15 mouse cellular contexts compared by ENCODE assay signal in the genomic region with DNA sequence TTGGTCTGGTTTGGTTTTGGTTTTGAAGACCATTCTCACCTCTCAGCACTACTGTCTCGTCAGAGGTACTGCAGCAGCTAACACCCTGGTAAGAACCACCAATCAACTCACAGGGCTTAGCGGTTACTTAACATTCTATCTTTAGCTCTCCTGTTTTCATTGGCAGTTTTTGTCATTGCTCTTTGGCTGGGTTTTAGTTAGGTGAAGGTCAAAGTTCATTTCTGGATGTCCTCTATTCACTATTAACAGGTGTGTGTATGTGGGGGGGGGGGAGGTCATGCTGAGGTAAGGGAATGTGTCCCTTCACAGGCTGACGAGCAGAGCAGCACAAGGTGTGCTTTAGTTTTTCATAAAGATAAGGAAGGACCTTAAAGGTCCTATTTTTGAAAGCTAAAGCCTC.
DNase-seq lines count a peak whose midpoint lies in the region; ATAC-seq lines count a peak whose summit lies in the region.
"Had no signal": no experiment of that assay in that cellular context is flagged by ENCODE, and none has a peak within 500 bp of the region (broad histone marks: within the 10 kb centered on the region; RNA-seq: fewer than 3 reads in every experiment).

No protein-coding gene starts in this region.

- no peaks in the 10 kb centered on the region for H3K36me3 ChIP-seq in liver, embryonic 15.5 days (replicated peaks)
- H3K36me3 ChIP-seq: hindbrain, embryonic 10.5 days; midbrain, embryonic 15.5 days had no signal

- no peak overlapping the region; the same call in 1 of the 2 replicates for H3K27ac ChIP-seq in liver, embryonic 15.5 days (replicated peaks)
- H3K27ac ChIP-seq: hindbrain, embryonic 10.5 days; midbrain, embryonic 15.5 days had no signal

- peak; percentile 83 for ATAC-seq in liver, embryonic 15.5 days (ENCODE audit: insufficient read depth)
- no peak for ATAC-seq in CD4-positive, CD25-positive, alpha-beta regulatory T cell, adult 4 months
- ATAC-seq: forebrain, embryonic 16.5 days; midbrain, embryonic 15.5 days had no signal

- H3K4me2 ChIP-seq in liver, embryonic 15.5 days, result peak overlapping the region; percentile 20; the same call in 1 of the 2 replicates
- H3K4me2 ChIP-seq: midbrain, embryonic 15.5 days had no signal

- no peaks in the 10 kb centered on the region for H3K27me3 ChIP-seq in liver, embryonic 15.5 days
- H3K27me3 ChIP-seq: CH12.LX; midbrain, embryonic 15.5 days had no signal

- no peaks in the 10 kb centered on the region for H3K9me3 ChIP-seq in liver, embryonic 15.5 days (replicated peaks)
- H3K9me3 ChIP-seq: hindbrain, embryonic 10.5 days; midbrain, embryonic 15.5 days had no signal

- H3K4me3 ChIP-seq in liver, embryonic 15.5 days (replicated peaks), result no peak overlapping the region
- H3K4me3 ChIP-seq: hindbrain, embryonic 10.5 days; midbrain, embryonic 15.5 days had no signal

- DNase-seq in adrenal gland, postnatal 10 days, result peak; percentile 7
- DNase-seq in adrenal gland, adult 8-10 months, result no peak
- peak; percentile 55 for DNase-seq in kidney, adult 11 months
- DNase-seq in kidney, postnatal 10 days, result no peak
- peak; percentile 37 for DNase-seq in ZHBTc4 (ENCODE audit: low read depth, low spot score)
- DNase-seq in cerebellum, postnatal 10 days, result no peak
- DNase-seq: cerebellum, adult 11 months; gastrocnemius, postnatal 10 days; right cerebral cortex, postnatal 25 days had no signal

- 38% methylated on average over 3 of the region's 3 CpGs for WGBS in liver, embryonic 15.5 days (ENCODE audit: insufficient replicate concordance)

- H3K9ac ChIP-seq in liver, embryonic 15.5 days, result no peak overlapping the region
- H3K9ac ChIP-seq: midbrain, embryonic 15.5 days had no signal

- peaks cover 9% of the 10 kb centered on the region; the same call in 1 of the 2 replicates for H3K4me1 ChIP-seq in liver, embryonic 15.5 days (replicated peaks)
- H3K4me1 ChIP-seq: midbrain, embryonic 15.5 days had no signal

Comparison
In these comparisons a context has a peak if more than half of its experiments do, and no peak if none do; other contexts are left out.
1. DNase-seq: peak in adrenal gland, postnatal 10 days (single experiment), kidney, adult 11 months (single experiment) and ZHBTc4 (single experiment); none in adrenal gland, adult 8-10 months (single experiment), kidney, postnatal 10 days (single experiment) and cerebellum, postnatal 10 days (0 of 2).